In genomic region chr5:35666152-35666551, GRCm38 (mm10) we compare ENCODE assay signal across 16 mouse cellular contexts. TPM values are rescaled to one million over a fixed set of nuclear protein-coding genes. Genes with fewer than 3 reads are reported as not detected.
"Had no signal": no experiment of that assay in that cellular context is flagged by ENCODE, and none has a peak within 500 bp of the region (broad histone marks: within the 10 kb centered on the region; RNA-seq: fewer than 3 reads in every experiment).

No protein-coding gene starts in this region.

- H3K27ac ChIP-seq: neural tube, embryonic 15.5 days; stomach, embryonic 15.5 days; stomach, postnatal 0 days had no signal

- H3K36me3 ChIP-seq: neural tube, embryonic 15.5 days had no signal

- H3K4me3 ChIP-seq: neural tube, embryonic 15.5 days; stomach, embryonic 15.5 days had no signal

- H3K4me2 ChIP-seq: neural tube, embryonic 15.5 days; stomach, embryonic 15.5 days had no signal

- H3K9me3 ChIP-seq: neural tube, embryonic 15.5 days; stomach, embryonic 15.5 days had no signal

- H3K27me3 ChIP-seq: neural tube, embryonic 15.5 days; stomach, embryonic 15.5 days had no signal

- DNase-seq: retina, postnatal 1 day; right cerebral cortex, adult 18-20 months; right cerebral cortex, postnatal 14 days; right cerebral cortex, postnatal 25 days; right cerebral cortex, postnatal 4 days; spleen, adult 18-20 months; thymus, adult 18-20 months; thymus, adult 2 months; thymus, postnatal 14 days; thymus, postnatal 25 days; thymus, postnatal 36 days; thymus, postnatal 4 days had no signal

- H3K9ac ChIP-seq: neural tube, embryonic 15.5 days; stomach, embryonic 15.5 days had no signal

RNA-seq across cellular contexts. Expression of gene Htra3, which starts 13.4 kb away (rescaled TPM):
- total RNA-seq: neutrophil, adult 5-6 weeks had no signal
